Mouse (Mus musculus) heart, postnatal 0 days (tissue): ENCODE data around the gene Prss57. TPM values are rescaled to one million over a fixed set of nuclear protein-coding genes. Genes with fewer than 3 reads are reported as not detected.

Source experiments
- ATAC-seq: fragments of 200-750 bp; cut with Nextera tagmentation; 2 replicates; pipeline ENCODE4 v1.8.0; 2017; ENCODE audit warnings: low read depth, moderate number of reproducible peaks, moderate library complexity; ENCODE audit not compliant: insufficient read depth
- DNase-seq: peaks from one replicate; pipeline ENCODE4 v3.0.0-alpha.2; 2016; ENCODE audit warnings: low spot score
- H3K27ac ChIP-seq: fragments of 300-500 bp; sonication (generic); 2 replicates; pipeline ENCODE4 v1.5.1; 2014; ENCODE audit warnings: low read depth, mild to moderate bottlenecking
- H3K27me3 ChIP-seq: fragments of 300-500 bp; sonication (generic); 2 replicates; pipeline ENCODE4 v1.6.1; 2014; ENCODE audit warnings: low read length, mixed read lengths; ENCODE audit not compliant: control insufficient read depth, insufficient read depth
- H3K36me3 ChIP-seq: fragments of 300-500 bp; sonication (generic); replicated peaks from 2 replicates; pipeline ENCODE4 v1.6.1; 2014; ENCODE audit warnings: low read length, mixed read lengths; ENCODE audit not compliant: control insufficient read depth, insufficient read depth
- H3K4me1 ChIP-seq: fragments of 300-500 bp; sonication (generic); 2 replicates; pipeline ENCODE4 v1.6.1; 2014; ENCODE audit warnings: antibody characterized with exemption; ENCODE audit not compliant: control insufficient read depth, insufficient read depth
- H3K4me2 ChIP-seq: fragments of 300-500 bp; sonication (generic); 2 replicates; pipeline ENCODE4 v1.6.1; 2014; ENCODE audit warnings: low read depth, mild to moderate bottlenecking, low read length, moderate library complexity
- H3K4me3 ChIP-seq: fragments of 300-500 bp; sonication (generic); 2 replicates; pipeline ENCODE4 v1.5.1; 2014; ENCODE audit warnings: low read depth, low read length
- H3K9ac ChIP-seq: fragments of 300-500 bp; sonication (generic); replicated peaks from 2 replicates; pipeline ENCODE4 v1.6.1; 2014; ENCODE audit warnings: low read depth, low read length, mixed read lengths
- H3K9me3 ChIP-seq: fragments of 300-500 bp; sonication (generic); replicated peaks from 2 replicates; pipeline ENCODE4 v1.6.1; 2016; ENCODE audit warnings: low read length; ENCODE audit not compliant: control insufficient read depth
- CTCF ChIP-seq: IDR thresholded peaks from 2 replicates; pipeline ENCODE4 v1.5.1; 2016; ENCODE audit warnings: antibody characterized with exemption, control low read depth, low read depth
- EP300 ChIP-seq: IDR thresholded peaks from 2 replicates; pipeline ENCODE4 v1.6.1; 2016; ENCODE audit warnings: antibody characterized with exemption, low read depth
- WGBS: fragments of 180-500 bp; shearing (Covaris S2); extraction: QIAGEN DNeasy Blood & Tissue Kit; methylation state at CpG from one replicate; pipeline ENCODE4 v1.1.7; 2014; 5-methylcytosine and 5-hydroxymethylcytosine counted together
- polyA plus RNA-seq: library from polyadenylated mRNA; unstranded; fragments of >200 nt; fragmentation: Nextera tagmentation; extraction: Ambion mirVana; gene quantifications from 2 replicates; pipeline ENCODE4 v1.2.1, GENCODE M21; 2015
- total RNA-seq: library from RNA; depleted of rRNA; stranded (reverse); fragments of >200 nt; gene quantifications from 2 replicates; pipeline ENCODE4 v1.2.3, GENCODE M21; 2014; ENCODE audit warnings: low replicate concordance

The Prss57 gene
- total and polyA plus RNA-seq, 2 experiments from 2014 or later = 1.3 TPM; not detected in 1

GRCm38 (mm10) chr10:79746774-79747151, 44.0 kb downstream of the Prss57 start:
- H3K9me3 ChIP-seq = no peaks in the 10 kb centered on the region
- TF ChIP-seq CTCF = no peak
- no peak for TF ChIP-seq EP300
- H3K4me3 ChIP-seq = no peak overlapping the region
- no peak overlapping the region for H3K27ac ChIP-seq
- no peak overlapping the region for H3K9ac ChIP-seq
- peaks cover 26% of the 10 kb centered on the region for H3K36me3 ChIP-seq
- DNase-seq (no peak), ATAC-seq (no peak)
- 17% methylated on average over 6 of the region's 6 CpGs for WGBS
- H3K4me1 ChIP-seq = peaks cover 3% of the 10 kb centered on the region; the same call in 1 of the 2 replicates
- no peaks in the 10 kb centered on the region for H3K27me3 ChIP-seq
- H3K4me2 ChIP-seq = peak overlapping the region; percentile 52

- ATAC-seq (peak; percentile 98), DNase-seq (peak; percentile 97)
- H3K9me3 ChIP-seq = no peaks in the 10 kb centered on the region
- H3K27ac ChIP-seq = no peak within 1 kb of the TSS
- TF ChIP-seq CTCF = peak; percentile 35
- TF ChIP-seq EP300 = no peak
- H3K4me2 ChIP-seq = peak within 1 kb of the TSS; percentile 77
- H3K9ac ChIP-seq = peak within 1 kb of the TSS; percentile 75
- H3K27me3 ChIP-seq = no peaks in the 10 kb centered on the region
- peak within 1 kb of the TSS; percentile 64 for H3K4me3 ChIP-seq
- peaks cover 3% of the 10 kb centered on the region; the same call in 1 of the 2 replicates for H3K4me1 ChIP-seq
- peaks cover 33% of the 10 kb centered on the region for H3K36me3 ChIP-seq
- WGBS = 4% methylated on average over 38 of the region's 38 CpGs
Observed at GRCm38 (mm10) chr10:79745898-79746773, 44.6 kb downstream of the Prss57 start, which contains the start of gene Polrmt. Gene Polrmt (minus strand): TSS chr10:79746581.

GRCm38 (mm10) chr10:79745411-79745810, 45.4 kb downstream of the Prss57 start:
- peaks cover 3% of the 10 kb centered on the region; the same call in 1 of the 2 replicates for H3K4me1 ChIP-seq
- H3K9ac ChIP-seq = peak overlapping the region; percentile 75; the same call in 1 of the 2 replicates
- no peak overlapping the region for H3K4me3 ChIP-seq
- no peak for DNase-seq
- TF ChIP-seq CTCF = no peak
- H3K27me3 ChIP-seq = no peaks in the 10 kb centered on the region
- H3K27ac ChIP-seq = no peak overlapping the region
- H3K9me3 ChIP-seq = no peaks in the 10 kb centered on the region
- peaks cover 40% of the 10 kb centered on the region for H3K36me3 ChIP-seq
- peak overlapping the region; percentile 77; the same call in 1 of the 2 replicates for H3K4me2 ChIP-seq
- WGBS = 88% methylated on average over 3 of the region's 3 CpGs
- no peak for ATAC-seq

GRCm38 (mm10) chr10:79743650-79744365, 47.0 kb downstream of the Prss57 start:
- TF ChIP-seq CTCF = no peak
- TF ChIP-seq EP300 = no peak
- ATAC-seq = no peak
- no peak overlapping the region for H3K4me3 ChIP-seq
- no peak overlapping the region for H3K9ac ChIP-seq
- DNase-seq = no peak
- peaks cover 7% of the 10 kb centered on the region; the same call in 1 of the 2 replicates for H3K9me3 ChIP-seq
- H3K4me1 ChIP-seq = peaks cover 3% of the 10 kb centered on the region; the same call in 1 of the 2 replicates
- WGBS = 92% methylated on average over 15 of the region's 15 CpGs
- no peak overlapping the region for H3K4me2 ChIP-seq
- no peak overlapping the region for H3K27ac ChIP-seq
- H3K27me3 ChIP-seq = no peaks in the 10 kb centered on the region
- peaks cover 56% of the 10 kb centered on the region for H3K36me3 ChIP-seq

- peaks cover 3% of the 10 kb centered on the region; the same call in 1 of the 2 replicates for H3K4me1 ChIP-seq
- WGBS = 91% methylated on average over 11 of the region's 11 CpGs
- H3K4me3 ChIP-seq = no peak overlapping the region
- H3K36me3 ChIP-seq = peaks cover 62% of the 10 kb centered on the region
- DNase-seq (no peak), ATAC-seq (no peak)
- H3K9ac ChIP-seq = no peak overlapping the region
- H3K27ac ChIP-seq = no peak overlapping the region
- H3K9me3 ChIP-seq = peaks cover 7% of the 10 kb centered on the region; the same call in 1 of the 2 replicates
- H3K4me2 ChIP-seq = no peak overlapping the region
- H3K27me3 ChIP-seq = no peaks in the 10 kb centered on the region
- TF ChIP-seq CTCF (no peak), EP300 (no peak)
Observed at GRCm38 (mm10) chr10:79743161-79743560, 47.6 kb downstream of the Prss57 start.
